Mouse (Mus musculus): ENCODE data around the gene Ebf3.
A peak's percentile ranks its signal among the peaks of the same experiment; 100 is the strongest.

Ebf3 gene

GRCm38 (mm10) chr7:137311341-137312110 is 2.7 kb downstream of the Ebf3 start:
- no peak for DNase-seq

GRCm38 (mm10) chr7:137310876-137311275 is 3.4 kb downstream of the Ebf3 start:
- no peak for DNase-seq

GRCm38 (mm10) chr7:137310091-137310761 is 4.0 kb downstream of the Ebf3 start:
- DNase-seq: peak; percentile 19

GRCm38 (mm10) chr7:137309071-137310066 is 4.9 kb downstream of the Ebf3 start:
- no peak for DNase-seq

GRCm38 (mm10) chr7:137308061-137309060 is 5.9 kb downstream of the Ebf3 start:
- no peak for DNase-seq

GRCm38 (mm10) chr7:137307131-137307530 is 7.1 kb downstream of the Ebf3 start:
- no peak for DNase-seq

GRCm38 (mm10) chr7:137306127-137306526 is 8.1 kb downstream of the Ebf3 start:
- no peak for DNase-seq

DNA sequence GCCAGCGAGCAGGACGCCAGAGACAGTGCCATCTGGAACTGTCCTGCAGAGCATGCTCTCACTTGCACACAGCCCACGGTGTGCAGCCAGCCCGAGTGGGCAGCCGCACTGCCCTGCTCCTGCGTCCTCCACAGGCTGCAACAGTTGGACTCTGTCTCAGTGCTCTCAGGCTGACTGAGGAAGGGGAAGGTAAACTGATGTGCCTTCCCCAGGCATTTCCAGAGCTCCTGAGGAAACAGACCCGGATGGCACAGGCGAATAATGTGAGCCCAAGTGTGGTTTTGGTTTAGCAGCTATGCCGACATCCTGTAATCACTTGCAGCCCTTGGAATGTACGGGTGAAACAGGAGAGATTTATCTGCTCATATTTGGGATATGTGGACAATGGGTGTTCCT is 10.5 kb downstream of the Ebf3 start:
- no peak for DNase-seq

DNA sequence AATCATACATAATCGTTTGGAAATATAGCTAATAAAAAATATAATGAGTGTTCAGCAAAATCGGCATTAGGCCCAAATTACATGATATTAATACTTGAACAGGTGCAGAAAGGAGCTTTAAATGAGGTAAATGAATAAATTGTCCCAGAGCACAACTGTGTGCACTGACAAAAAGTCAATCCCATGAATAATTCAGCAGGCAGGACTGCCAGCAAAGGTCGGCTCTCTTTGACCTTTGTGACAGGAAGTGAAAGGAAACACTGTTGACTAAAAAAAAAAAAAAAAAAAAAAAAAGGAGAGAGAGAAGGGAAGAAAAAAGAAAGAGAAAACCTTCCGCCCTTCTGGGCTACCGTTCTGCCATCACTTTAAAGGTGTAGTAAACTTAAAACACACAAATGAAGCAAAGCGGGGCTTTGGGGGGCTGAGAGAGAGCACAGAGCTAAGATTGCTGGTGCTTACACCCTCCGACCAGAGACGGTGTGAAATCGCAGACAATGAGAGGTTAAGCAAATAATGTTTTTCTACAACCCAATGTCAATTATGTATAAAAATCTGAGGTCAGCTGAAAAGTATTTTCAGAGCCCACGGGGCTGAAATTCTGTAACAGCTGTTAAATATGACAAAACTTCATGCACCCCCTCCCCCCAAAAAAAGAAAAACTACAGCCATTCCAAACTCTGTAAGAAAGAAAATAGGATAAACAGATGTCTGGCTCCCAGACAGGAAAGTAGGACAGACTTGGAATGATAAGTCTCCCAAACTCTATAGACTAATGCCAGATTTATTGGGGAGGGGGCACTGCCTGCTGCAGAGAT is 11.1 kb downstream of the Ebf3 start:
- no peak for DNase-seq

DNA sequence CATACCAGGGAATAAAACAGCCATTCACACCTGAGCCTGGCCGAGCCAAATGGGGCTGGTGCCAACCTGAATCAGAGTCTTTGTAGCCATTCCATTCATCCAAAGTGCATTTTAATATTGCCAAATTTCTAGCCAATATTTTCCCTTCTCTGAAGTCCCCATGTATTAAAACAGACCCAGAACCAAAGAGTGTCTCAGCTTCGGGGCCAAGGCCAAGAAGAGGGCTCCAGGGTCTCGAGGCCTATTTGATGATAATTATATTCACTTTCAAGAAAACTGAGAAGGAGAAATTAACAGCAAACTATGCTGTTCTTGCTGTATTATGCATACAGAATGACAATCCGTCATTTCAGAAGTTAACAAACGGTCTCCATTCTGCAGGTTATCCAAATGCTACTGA is 12.1 kb downstream of the Ebf3 start:
- no peak for DNase-seq

- DNase-seq: no peak
Measured at GRCm38 (mm10) chr7:137301329-137301751, 12.9 kb downstream of the Ebf3 start.

- no peak for DNase-seq
Measured at GRCm38 (mm10) chr7:137300826-137301225, 13.4 kb downstream of the Ebf3 start.

DNA sequence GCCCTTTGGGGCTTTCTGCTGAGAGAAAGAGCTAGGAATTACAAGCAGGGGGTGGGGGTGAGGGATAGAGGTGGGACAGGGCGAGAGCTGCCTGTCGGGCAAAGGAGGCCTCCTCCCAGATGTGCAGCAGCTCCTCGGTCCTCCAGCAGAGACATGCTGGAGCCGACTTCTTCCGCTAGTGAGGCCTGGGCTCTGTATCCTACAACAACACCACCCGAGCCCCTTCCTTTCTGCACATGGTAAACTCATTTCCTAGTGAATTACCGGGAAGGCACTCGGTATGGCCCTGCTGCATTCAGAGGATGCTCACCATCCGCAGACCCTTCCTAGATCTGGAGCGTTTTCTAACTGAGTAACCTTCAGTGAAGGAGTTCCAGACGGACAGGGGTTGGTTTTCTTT is 14.1 kb downstream of the Ebf3 start:
- DNase-seq: no peak

DNA sequence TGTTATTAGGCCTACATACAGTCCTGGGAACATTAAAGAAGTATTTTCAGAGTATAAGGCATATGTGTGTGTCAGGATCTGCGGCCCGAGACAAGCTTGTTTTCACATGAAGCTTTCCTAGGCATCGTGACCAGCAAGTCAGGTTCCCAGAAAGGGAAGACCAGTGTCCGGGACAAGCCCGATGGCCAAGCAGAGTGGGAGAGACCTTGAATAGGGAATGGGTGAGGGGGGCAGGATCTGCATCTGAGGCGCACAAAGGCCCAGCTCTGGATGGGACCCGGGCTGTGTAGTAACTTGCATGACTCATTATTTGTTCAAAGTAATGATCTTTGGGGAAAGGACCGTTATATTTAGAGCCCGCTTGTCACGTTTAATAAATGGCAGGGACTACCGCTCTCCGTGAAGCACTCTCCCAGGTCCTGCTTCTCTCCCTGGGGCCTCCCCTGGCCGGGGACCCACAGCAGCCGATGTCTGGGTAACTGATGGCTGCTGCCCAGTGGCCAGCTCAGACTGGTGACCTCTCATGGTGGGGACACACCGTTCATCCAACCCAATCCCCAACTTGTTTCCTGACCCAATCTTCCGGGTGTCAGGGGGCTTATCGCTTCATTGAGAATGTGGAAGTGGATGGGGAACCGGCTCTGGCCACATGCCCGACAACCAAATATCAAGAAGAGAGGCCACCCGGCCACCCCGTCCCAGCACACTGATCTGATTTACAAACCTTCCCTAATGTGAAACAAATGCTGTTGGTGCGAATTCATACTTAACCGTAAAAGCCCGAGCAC is 16.5 kb downstream of the Ebf3 start:
- no peak for DNase-seq

- no peak for DNase-seq
Measured at GRCm38 (mm10) chr7:137297131-137297530, 17.1 kb downstream of the Ebf3 start.

GRCm38 (mm10) chr7:137295612-137296011 is 18.6 kb downstream of the Ebf3 start:
- no peak for DNase-seq

GRCm38 (mm10) chr7:137294446-137294845 is 19.8 kb downstream of the Ebf3 start:
- DNase-seq: no peak

DNA sequence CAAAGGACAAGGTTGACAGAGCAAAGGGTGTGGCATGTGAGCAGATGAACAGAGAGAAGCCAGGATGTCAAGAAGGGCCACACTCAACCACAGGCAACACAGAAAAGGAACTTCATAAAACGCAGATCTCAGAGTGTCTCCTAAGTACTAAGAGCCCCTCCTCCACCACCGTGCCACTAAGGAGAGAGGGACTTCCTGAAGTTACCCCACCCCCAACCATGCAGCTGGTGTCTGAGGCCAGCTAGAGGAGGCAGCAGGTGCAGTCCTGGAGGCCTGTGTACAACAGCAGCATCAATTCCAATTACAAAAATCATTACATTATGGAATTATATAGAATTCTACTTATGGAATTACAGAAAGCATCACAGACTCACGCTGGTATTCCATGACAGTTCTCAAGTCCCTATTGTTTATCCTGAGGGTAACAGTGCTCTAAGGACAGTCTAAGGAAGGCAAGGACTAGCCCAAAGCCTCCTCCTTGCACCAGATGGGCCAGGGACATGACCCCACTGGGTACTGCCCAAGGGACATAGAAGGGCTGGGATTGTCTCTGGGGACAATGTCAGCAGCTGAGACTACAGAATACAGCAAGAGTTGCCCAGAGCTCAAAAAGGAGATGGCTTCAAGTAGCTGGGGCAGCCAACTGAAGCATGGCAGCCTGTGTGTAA is 24.8 kb downstream of the Ebf3 start:
- DNase-seq: no peak

DNA sequence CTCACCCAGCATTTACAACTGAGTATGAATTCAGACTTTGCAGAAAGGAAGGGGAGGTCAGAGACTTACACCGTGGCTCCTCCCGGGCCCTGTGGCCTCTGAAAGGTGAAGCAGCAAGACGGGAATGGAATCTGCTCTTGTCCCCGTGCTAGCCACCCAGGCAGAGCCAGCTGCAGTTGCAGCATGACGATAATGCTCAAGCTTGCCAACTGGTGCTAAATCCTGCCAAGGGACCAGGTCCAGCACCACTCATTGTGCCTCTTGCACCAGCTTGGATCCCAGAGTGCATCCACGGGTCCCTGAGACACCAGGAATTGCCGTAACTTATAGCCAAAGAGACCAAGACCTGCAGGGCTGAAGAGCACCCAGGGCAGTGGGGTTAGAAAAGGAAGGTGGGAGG is 36.1 kb downstream of the Ebf3 start:
- DNase-seq: no peak

DNA sequence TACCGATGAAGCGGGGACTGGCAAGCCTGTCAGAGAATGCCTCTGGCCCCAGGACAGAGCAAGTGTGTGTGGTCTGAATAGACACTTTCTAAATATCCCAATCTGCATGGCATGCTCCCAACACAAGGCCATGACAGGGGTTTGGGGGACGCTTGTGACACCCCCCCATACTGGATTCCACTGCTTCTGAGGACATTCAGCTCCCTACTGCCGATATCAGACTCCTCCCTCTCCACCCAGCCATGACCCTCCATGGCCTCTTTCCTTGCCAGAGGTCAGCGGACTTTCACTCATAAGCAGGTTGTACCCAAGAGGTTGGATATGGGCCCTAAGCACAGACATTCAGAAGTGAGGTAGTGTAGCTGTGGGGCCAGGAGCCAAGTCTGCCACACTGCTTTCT is 36.5 kb downstream of the Ebf3 start:
- no peak for DNase-seq
